Mouse (Mus musculus): ENCODE results near the gene Lat. TPM values are rescaled to one million over a fixed set of nuclear protein-coding genes. Genes with fewer than 3 reads are reported as not detected.
"Not testable (repeated sequence)": the region's sequence is repeated elsewhere in the genome, so short reads cannot be mapped to it uniquely, and the experiment has no call there.

The Lat gene
- polyA plus RNA-seq, 1 experiment: 0.31 TPM

GRCm38 (mm10) chr7:126330693-126331092 is 38.7 kb downstream of the Lat start:
- no peaks in the 10 kb centered on the region for H3K9me3 ChIP-seq (ENCODE audit: control insufficient read depth, low read length)
- H3K36me3 ChIP-seq (ENCODE audit: control insufficient read depth): no peaks in the 10 kb centered on the region
- H3K4me3 ChIP-seq (replicated peaks): no peak overlapping the region
- TF ChIP-seq GATA1 (IDR thresholded peaks at IDR 0.05; ENCODE audit: low read length): no peak
- TF ChIP-seq TAL1 (IDR thresholded peaks at IDR 0.05; ENCODE audit: low read length): no peak
- H3K4me1 ChIP-seq (ENCODE audit: control insufficient read depth): no peaks in the 10 kb centered on the region
- peaks cover 8% of the 10 kb centered on the region for H3K27me3 ChIP-seq (ENCODE audit: control insufficient read depth)

- TF ChIP-seq TAL1 (IDR thresholded peaks at IDR 0.05; ENCODE audit: low read length) (no peak), GATA1 (IDR thresholded peaks at IDR 0.05; ENCODE audit: low read length) (no peak)
- Histone ChIP-seq H3K27me3 (ENCODE audit: control insufficient read depth) (peaks cover 11% of the 10 kb centered on the region), H3K9me3 (ENCODE audit: control insufficient read depth, low read length) (no peaks in the 10 kb centered on the region), H3K4me3 (replicated peaks) (no peak overlapping the region), H3K4me1 (ENCODE audit: control insufficient read depth) (no peaks in the 10 kb centered on the region), H3K36me3 (ENCODE audit: control insufficient read depth) (no peaks in the 10 kb centered on the region)
Observed at GRCm38 (mm10) chr7:126329907-126330645, 39.3 kb downstream of the Lat start.

- H3K4me3 ChIP-seq (replicated peaks); H3K36me3 ChIP-seq (ENCODE audit: control insufficient read depth); H3K9me3 ChIP-seq (ENCODE audit: control insufficient read depth, low read length); H3K4me1 ChIP-seq (ENCODE audit: control insufficient read depth): not testable (repeated sequence)
- peaks cover 20% of the 10 kb centered on the region for H3K27me3 ChIP-seq (ENCODE audit: control insufficient read depth)
Observed at GRCm38 (mm10) chr7:126328848-126329247, 40.5 kb downstream of the Lat start.

- not testable (repeated sequence) for H3K9me3 ChIP-seq (ENCODE audit: control insufficient read depth, low read length); H3K36me3 ChIP-seq (ENCODE audit: control insufficient read depth); H3K4me1 ChIP-seq (ENCODE audit: control insufficient read depth); H3K4me3 ChIP-seq (replicated peaks)
- peaks cover 19% of the 10 kb centered on the region for H3K27me3 ChIP-seq (ENCODE audit: control insufficient read depth)
Observed at GRCm38 (mm10) chr7:126325576-126326273, 43.6 kb downstream of the Lat start.

DNA sequence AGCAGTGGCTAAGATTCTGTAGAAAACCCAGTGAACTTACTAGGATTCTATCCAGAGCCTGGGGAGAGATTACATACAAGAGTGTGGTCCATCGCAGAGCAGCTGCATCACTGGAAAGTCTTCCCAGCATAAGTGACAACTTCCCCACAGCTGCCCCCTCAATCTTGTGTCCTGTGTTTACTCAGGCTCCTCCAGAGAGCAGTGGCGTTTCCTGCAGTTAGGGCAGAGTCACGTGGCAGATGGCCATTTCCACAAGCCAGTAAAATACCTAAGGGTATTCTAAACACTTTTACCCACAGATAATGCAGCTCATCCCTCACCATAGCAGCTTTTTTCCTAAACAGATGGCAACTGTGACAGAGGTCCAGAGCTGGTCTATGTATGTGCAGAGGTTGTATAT is 44.6 kb downstream of the Lat start:
- Histone ChIP-seq H3K27me3 (ENCODE audit: control insufficient read depth) (peaks cover 19% of the 10 kb centered on the region), H3K36me3 (ENCODE audit: control insufficient read depth) (no peaks in the 10 kb centered on the region), H3K9me3 (ENCODE audit: control insufficient read depth, low read length) (no peaks in the 10 kb centered on the region), H3K4me3 (replicated peaks) (no peak overlapping the region), H3K4me1 (ENCODE audit: control insufficient read depth) (no peaks in the 10 kb centered on the region)
- TF ChIP-seq TAL1 (IDR thresholded peaks at IDR 0.05; ENCODE audit: low read length) (no peak), GATA1 (IDR thresholded peaks at IDR 0.05; ENCODE audit: low read length) (no peak)

- TF ChIP-seq TAL1 (IDR thresholded peaks at IDR 0.05; ENCODE audit: low read length): no peak
- no peak for TF ChIP-seq GATA1 (IDR thresholded peaks at IDR 0.05; ENCODE audit: low read length)
- Histone ChIP-seq H3K4me1 (ENCODE audit: control insufficient read depth) (no peaks in the 10 kb centered on the region), H3K4me3 (replicated peaks) (no peak overlapping the region), H3K27me3 (ENCODE audit: control insufficient read depth) (peaks cover 19% of the 10 kb centered on the region), H3K36me3 (ENCODE audit: control insufficient read depth) (no peaks in the 10 kb centered on the region), H3K9me3 (ENCODE audit: control insufficient read depth, low read length) (no peaks in the 10 kb centered on the region)
Observed at GRCm38 (mm10) chr7:126323729-126324128, 45.6 kb downstream of the Lat start.

- Histone ChIP-seq H3K36me3 (ENCODE audit: control insufficient read depth) (no peaks in the 10 kb centered on the region), H3K27me3 (ENCODE audit: control insufficient read depth) (no peaks in the 10 kb centered on the region), H3K4me3 (replicated peaks) (no peak overlapping the region), H3K9me3 (ENCODE audit: control insufficient read depth, low read length) (no peaks in the 10 kb centered on the region), H3K4me1 (ENCODE audit: control insufficient read depth) (no peaks in the 10 kb centered on the region)
- TF ChIP-seq TAL1 (IDR thresholded peaks at IDR 0.05; ENCODE audit: low read length) (no peak), GATA1 (IDR thresholded peaks at IDR 0.05; ENCODE audit: low read length) (no peak)
Observed at GRCm38 (mm10) chr7:126314273-126314672, 55.1 kb downstream of the Lat start.

Other genes starting within 250 kb of the Lat start
- gene Xpo6, start 169.1 kb downstream of the Lat start, polyA plus RNA-seq (2012): 4.8 and 9.6 TPM in 2 replicates
- 0.05 and 0.06 TPM in 2 replicates for gene Sbk1, start 97.0 kb downstream of the Lat start, polyA plus RNA-seq (2012)
- gene Spns1, start 7.9 kb upstream of the Lat start, polyA plus RNA-seq (2012): 3.3 and 5.1 TPM in 2 replicates
- gene Nfatc2ip, start 27.2 kb upstream of the Lat start, polyA plus RNA-seq (2012): 0.17 and 0.39 TPM in 2 replicates
- gene Cd19, start 45.3 kb upstream of the Lat start, polyA plus RNA-seq (2012): not detected in 2 replicates
- gene Rabep2, start 59.2 kb upstream of the Lat start, polyA plus RNA-seq (2012): 0.67 and 0.68 TPM in 2 replicates
- not detected in 2 replicates for gene Atp2a1, start 93.5 kb upstream of the Lat start, polyA plus RNA-seq (2012)
- gene Sh2b1, start 105.9 kb upstream of the Lat start, polyA plus RNA-seq (2012): 2.3 and 2.6 TPM in 2 replicates
- gene Tufm, start 117.8 kb upstream of the Lat start, polyA plus RNA-seq (2012): 1.8 and 3.9 TPM in 2 replicates
- 56.8 and 76.8 TPM in 2 replicates for gene Atxn2l, start 133.9 kb upstream of the Lat start, polyA plus RNA-seq (2012)
- gene Eif3c, start 196.8 kb upstream of the Lat start, polyA plus RNA-seq (2012): 5.1 and 6.2 TPM in 2 replicates
- 0.07 and 0.16 TPM in 2 replicates for gene Apobr, start 215.4 kb upstream of the Lat start, polyA plus RNA-seq (2012)
- 0.14 and 0.22 TPM in 2 replicates for gene Cln3, start 216.2 kb upstream of the Lat start, polyA plus RNA-seq (2012)
- gene Il27, start 225.4 kb upstream of the Lat start, polyA plus RNA-seq (2012): not detected in 2 replicates

Data from erythroblast, embryonic 14.5 days (primary cell).